Mouse (Mus musculus) NIH3T3 (cell line): ENCODE data around the gene Fth1.

Experiments used
- DNase-seq: peaks from one replicate; pipeline ENCODE4 v3.0.0-alpha.2; 2012; ENCODE audit warnings: low read depth

Fth1 gene

GRCm38 (mm10) chr19:10022414-10023303, 42.3 kb downstream of the Fth1 start:
- peak; percentile 91 for DNase-seq

GRCm38 (mm10) chr19:10023304-10023758, 42.9 kb downstream of the Fth1 start:
- DNase-seq: no peak

- peak; percentile 88 for DNase-seq
Observed at GRCm38 (mm10) chr19:10025169-10025875, 44.9 kb downstream of the Fth1 start.

GRCm38 (mm10) chr19:10029746-10030145, 49.3 kb downstream of the Fth1 start:
- no peak for DNase-seq

GRCm38 (mm10) chr19:10033211-10033973, 53.0 kb downstream of the Fth1 start:
- peak; percentile 87 for DNase-seq

DNA sequence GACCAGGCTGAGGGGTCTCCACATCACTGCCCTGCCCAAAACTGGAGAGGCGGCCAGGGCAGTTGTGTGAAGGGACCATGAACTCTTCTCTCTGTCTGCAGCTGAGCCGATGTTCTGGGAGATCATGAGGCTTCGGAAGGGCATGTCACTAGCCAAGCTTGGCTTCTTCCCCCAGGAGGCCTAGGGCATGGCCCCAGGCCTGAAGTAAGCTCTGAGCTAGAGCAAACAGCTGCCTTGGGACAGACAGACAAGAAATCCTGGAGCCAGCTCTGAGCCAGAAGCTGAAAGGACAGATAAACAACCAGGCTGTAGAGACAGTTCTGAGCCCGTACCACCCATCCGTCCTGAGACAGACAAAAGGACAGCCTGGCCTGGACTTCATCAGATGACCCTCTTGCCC, 54.0 kb downstream of the Fth1 start:
- no peak for DNase-seq
